Mouse (Mus musculus): ENCODE results near the gene Cwc27. TPM values are rescaled to one million over a fixed set of nuclear protein-coding genes. Genes with fewer than 3 reads are reported as not detected.

Gene Cwc27
- polyA plus RNA-seq, 1 experiment, result 15.9 TPM

DNA sequence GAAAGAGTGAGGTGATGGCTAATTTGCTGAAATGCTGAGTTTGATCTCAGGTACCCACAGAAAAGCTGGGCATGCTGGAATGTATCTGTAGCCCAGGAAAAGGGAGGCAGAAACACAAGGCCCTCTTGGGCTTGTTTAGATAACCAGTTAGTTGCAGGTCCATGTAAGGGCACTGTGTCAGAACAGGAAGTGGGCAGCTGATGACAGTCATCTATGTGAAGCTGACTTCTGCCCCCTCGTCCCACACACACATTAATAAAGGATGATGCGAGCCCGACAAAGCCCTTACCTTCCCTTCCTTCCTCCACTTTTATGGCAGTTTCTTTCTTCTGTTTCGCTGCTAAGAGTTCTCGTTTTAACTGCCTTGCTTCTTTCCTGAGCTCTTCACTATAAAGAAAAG lies 96.8 kb downstream of the Cwc27 start:
- H3K4me3 ChIP-seq (ENCODE audit: insufficient read depth, low read length), result no peak overlapping the region
- 0 out of 2 replicates have a peak, but pooled peaks cover 2% of the 10 kb centered on the region for H3K4me1 ChIP-seq (ENCODE audit: control insufficient read depth, insufficient read depth, low read length)
- TF ChIP-seq POLR2A (IDR thresholded peaks at IDR 0.05; ENCODE audit: borderline replicate concordance, low read depth, low read length) (no peak), CTCF (IDR thresholded peaks at IDR 0.05; ENCODE audit: low read depth, low read length) (no peak)
- H3K27ac ChIP-seq (ENCODE audit: insufficient read depth, low read depth, low read length), result no peak overlapping the region

DNA sequence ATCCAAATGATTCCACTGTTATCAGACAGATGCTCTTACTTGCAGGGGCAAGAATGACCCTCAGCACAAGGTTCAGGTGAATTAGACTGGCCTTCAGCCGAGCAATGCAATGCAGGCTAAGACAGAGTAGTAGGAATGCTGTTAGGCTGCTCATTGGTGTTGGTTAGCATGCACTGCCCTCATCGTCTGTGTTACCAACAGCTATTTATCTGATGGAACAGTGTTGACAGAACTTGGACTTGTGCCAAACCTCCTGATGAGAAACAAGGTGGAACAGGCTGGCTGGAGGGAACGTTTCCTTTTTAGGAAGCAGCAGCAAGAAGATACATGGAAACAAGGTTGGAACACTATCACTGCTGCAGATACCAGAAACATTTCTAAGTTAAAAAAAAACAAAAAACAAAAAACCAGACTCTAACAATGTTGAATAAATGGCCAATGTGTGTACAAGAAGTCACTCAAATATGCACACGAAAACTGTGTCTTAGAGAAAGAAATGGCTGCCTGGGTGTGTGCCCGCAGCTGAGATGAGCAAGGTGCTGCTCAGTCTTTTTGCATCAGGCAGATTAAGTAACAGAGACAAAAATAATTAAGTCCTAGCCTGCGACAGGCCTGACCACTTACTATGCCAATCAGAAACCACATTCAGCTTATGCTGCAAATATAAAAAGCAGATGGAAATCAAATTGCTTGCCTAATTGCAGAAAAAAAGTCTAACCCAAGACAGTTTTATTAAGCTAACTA lies 122.2 kb downstream of the Cwc27 start:
- Histone ChIP-seq H3K4me1 (ENCODE audit: control insufficient read depth, insufficient read depth, low read length) (no peaks in the 10 kb centered on the region), H3K27ac (ENCODE audit: insufficient read depth, low read depth, low read length) (no peak overlapping the region), H3K4me3 (ENCODE audit: insufficient read depth, low read length) (no peak overlapping the region)
- TF ChIP-seq POLR2A (IDR thresholded peaks at IDR 0.05; ENCODE audit: borderline replicate concordance, low read depth, low read length) (no peak), CTCF (IDR thresholded peaks at IDR 0.05; ENCODE audit: low read depth, low read length) (no peak)

DNA sequence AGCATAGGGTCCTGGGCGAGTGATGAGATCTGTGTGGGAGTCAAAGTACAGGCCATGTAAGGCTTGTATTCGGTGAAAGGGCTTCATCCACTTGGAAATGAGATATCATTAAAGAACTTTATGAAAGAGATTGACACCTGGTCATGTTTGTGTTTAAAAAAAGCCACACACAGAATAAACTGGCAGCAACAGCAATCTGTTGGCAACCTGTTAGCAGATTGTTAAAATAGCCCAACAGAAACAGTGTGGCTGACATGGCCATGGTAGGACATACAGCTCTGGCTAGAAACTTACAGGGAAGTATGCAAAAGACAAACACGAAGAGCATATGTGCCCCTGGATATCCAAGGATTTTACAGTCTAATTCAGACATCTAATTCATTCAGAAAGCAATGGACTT lies 124.2 kb downstream of the Cwc27 start:
- no peak for TF ChIP-seq POLR2A (IDR thresholded peaks at IDR 0.05; ENCODE audit: borderline replicate concordance, low read depth, low read length)
- TF ChIP-seq CTCF (IDR thresholded peaks at IDR 0.05; ENCODE audit: low read depth, low read length), result no peak
- H3K4me3 ChIP-seq (ENCODE audit: insufficient read depth, low read length), result no peak overlapping the region
- no peak overlapping the region for H3K27ac ChIP-seq (ENCODE audit: insufficient read depth, low read depth, low read length)
- H3K4me1 ChIP-seq (ENCODE audit: control insufficient read depth, insufficient read depth, low read length), result no peaks in the 10 kb centered on the region

DNA sequence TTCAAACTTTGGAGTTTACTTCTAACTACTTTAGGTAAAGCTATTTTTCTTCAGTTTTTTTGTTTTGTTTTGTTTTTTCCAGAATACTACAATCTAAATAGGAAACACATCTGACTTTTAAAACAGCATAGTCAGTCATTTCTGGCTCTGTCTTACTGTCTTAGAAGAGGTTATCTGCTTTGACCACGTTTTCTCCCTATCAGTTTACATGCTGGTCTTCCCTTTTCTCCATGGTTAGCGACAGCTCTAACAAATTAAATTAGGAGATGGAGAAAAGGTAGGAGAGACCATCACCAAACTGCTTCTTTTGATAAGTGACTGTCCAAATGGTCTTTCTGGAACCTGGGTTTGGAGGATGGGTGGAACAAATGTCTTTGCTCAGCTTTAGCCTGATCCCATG lies 131.4 kb downstream of the Cwc27 start:
- Histone ChIP-seq H3K4me1 (ENCODE audit: control insufficient read depth, insufficient read depth, low read length) (no peaks in the 10 kb centered on the region), H3K27ac (ENCODE audit: insufficient read depth, low read depth, low read length) (no peak overlapping the region), H3K4me3 (ENCODE audit: insufficient read depth, low read length) (no peak overlapping the region)
- no peak for TF ChIP-seq POLR2A (IDR thresholded peaks at IDR 0.05; ENCODE audit: borderline replicate concordance, low read depth, low read length)
- TF ChIP-seq CTCF (IDR thresholded peaks at IDR 0.05; ENCODE audit: low read depth, low read length), result no peak

DNA sequence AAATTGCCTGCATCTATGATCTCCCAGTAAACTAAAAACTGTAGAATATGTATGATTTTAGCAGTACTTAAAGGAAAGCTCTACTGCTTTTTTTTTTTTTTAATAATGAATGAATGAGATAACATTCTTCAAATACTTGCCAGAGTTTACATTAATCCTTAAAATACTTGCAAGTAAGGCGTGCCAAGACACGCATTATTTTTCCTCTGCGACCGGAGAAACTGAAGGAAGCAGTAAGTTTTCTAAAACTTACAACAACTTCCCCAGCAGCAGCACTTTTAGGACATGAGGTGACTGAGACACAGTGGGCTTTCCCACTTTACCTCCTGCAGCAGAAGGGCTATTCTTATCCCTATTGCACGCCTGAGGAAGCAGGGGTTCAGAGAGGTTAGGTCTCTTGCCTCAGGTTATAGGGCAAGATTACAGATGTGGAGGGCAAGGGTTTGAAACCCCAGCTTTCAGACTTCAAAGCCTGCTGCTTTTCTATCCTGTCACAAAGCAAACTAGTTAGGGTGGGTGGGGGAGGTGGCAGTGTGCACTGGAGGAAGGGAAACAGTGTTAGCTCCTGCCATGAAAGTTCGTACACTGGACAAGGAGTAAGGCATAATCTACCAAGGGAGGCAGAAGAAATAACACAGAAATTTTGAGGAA lies 132.5 kb downstream of the Cwc27 start:
- no peak overlapping the region for H3K27ac ChIP-seq (ENCODE audit: insufficient read depth, low read depth, low read length)
- H3K4me1 ChIP-seq (ENCODE audit: control insufficient read depth, insufficient read depth, low read length), result no peaks in the 10 kb centered on the region
- TF ChIP-seq CTCF (IDR thresholded peaks at IDR 0.05; ENCODE audit: low read depth, low read length), result no peak
- TF ChIP-seq POLR2A (IDR thresholded peaks at IDR 0.05; ENCODE audit: borderline replicate concordance, low read depth, low read length), result no peak
- H3K4me3 ChIP-seq (ENCODE audit: insufficient read depth, low read length), result no peak overlapping the region

DNA sequence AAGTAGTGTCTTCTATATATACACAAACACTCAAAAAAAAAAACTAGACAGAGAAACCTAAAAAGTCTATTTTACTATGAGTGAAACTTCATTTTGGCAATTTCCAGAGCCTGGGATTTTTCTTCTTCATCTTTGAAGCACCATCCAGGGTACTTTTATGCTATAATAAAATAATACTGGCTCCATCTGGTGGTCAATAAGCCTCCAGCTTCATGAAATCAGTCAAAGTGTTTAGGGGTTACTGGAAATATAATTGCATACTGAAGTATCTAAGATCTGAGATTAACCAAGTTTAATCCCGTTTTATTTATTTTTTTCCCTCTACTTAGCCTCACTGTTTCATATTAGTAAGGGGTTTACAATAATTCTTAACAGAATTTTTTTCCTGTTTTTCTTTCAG lies 135.7 kb downstream of the Cwc27 start:
- Histone ChIP-seq H3K4me1 (ENCODE audit: control insufficient read depth, insufficient read depth, low read length) (no peaks in the 10 kb centered on the region), H3K4me3 (ENCODE audit: insufficient read depth, low read length) (no peak overlapping the region), H3K27ac (ENCODE audit: insufficient read depth, low read depth, low read length) (no peak overlapping the region)
- TF ChIP-seq CTCF (IDR thresholded peaks at IDR 0.05; ENCODE audit: low read depth, low read length) (no peak), POLR2A (IDR thresholded peaks at IDR 0.05; ENCODE audit: borderline replicate concordance, low read depth, low read length) (no peak)

DNA sequence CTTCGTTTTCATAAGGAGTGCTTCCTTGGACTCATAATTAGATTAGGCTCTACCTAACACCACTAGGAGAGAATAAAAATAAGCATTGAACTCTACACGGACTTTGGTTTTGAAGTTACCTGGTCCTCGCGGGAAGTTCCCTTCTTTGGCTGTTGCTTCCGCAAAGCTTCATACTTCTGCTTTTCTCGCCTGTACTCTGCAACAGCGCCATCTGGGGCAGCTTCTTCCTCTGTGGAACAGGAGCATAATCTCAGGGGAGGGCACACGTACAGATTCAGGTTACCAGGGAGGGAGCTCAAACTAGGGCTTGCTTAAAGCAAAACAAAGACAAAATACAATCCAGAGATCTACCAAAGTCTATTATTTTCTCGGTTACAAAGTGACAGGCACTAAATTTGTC lies 155.8 kb downstream of the Cwc27 start:
- Histone ChIP-seq H3K4me1 (ENCODE audit: control insufficient read depth, insufficient read depth, low read length) (no peaks in the 10 kb centered on the region), H3K4me3 (ENCODE audit: insufficient read depth, low read length) (no peak overlapping the region), H3K27ac (ENCODE audit: insufficient read depth, low read depth, low read length) (no peak overlapping the region)
- no peak for TF ChIP-seq POLR2A (IDR thresholded peaks at IDR 0.05; ENCODE audit: borderline replicate concordance, low read depth, low read length)
- TF ChIP-seq CTCF (IDR thresholded peaks at IDR 0.05; ENCODE audit: low read depth, low read length), result no peak

DNA sequence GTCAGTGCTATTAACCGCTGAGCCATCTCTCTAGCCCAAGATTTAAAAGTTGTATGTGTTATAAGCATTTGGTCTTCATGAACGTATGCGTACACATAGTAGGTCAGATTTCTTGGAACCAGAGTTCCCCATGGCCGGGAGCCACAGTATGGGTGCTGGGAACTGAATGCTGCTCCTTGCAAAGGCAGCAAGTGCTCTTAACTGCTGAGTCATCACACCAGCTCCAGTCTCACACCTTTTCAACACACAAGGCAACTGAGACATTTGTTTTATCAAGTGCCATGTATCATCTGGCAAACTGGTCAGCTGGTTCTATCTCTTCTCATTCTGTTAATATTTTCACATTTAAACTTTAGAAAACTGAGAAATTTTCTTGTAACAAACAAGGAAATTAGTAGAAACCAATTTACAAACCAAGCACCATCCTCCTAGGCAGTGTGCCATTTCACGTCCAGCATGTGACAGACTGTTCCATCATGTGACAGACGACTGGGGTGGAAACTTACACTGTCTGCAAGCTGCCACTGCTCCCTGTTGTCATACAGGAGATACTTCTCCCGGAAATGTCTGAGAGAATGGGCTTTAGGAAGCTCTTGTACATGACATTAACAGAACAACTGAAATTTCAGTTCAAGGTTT lies 156.8 kb downstream of the Cwc27 start:
- Histone ChIP-seq H3K4me1 (ENCODE audit: control insufficient read depth, insufficient read depth, low read length) (no peaks in the 10 kb centered on the region), H3K4me3 (ENCODE audit: insufficient read depth, low read length) (no peak overlapping the region), H3K27ac (ENCODE audit: insufficient read depth, low read depth, low read length) (no peak overlapping the region)
- TF ChIP-seq CTCF (IDR thresholded peaks at IDR 0.05; ENCODE audit: low read depth, low read length) (no peak), POLR2A (IDR thresholded peaks at IDR 0.05; ENCODE audit: borderline replicate concordance, low read depth, low read length) (no peak)

DNA sequence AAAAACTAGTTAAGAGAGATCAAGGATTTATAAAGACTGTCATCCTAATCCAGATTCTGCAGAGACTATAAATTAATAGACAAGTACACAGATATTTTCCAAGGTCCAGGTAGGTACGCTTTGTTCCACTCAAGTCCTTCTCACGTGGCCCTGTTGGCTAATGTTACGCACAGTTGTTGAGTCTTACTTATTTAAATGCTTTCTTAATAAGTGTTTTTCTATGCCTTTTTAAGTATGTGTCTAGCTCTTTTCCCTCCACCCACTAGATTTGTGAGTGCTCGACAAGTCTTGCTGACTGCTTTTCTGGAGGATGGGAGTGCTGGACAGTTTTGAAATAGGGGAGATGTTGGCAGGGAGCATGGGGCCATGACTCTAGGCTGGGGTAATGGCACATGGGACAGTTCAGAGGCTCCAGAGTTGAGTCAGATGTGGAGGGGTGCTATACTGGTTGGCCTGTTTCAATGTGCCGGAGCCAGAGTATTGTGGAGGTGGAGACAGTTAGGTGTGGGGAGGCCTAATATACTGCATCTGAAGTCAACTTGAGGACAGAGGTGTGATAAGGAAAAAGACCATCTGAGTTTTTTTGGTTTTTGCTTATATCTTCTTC lies 160.2 kb downstream of the Cwc27 start:
- TF ChIP-seq CTCF (IDR thresholded peaks at IDR 0.05; ENCODE audit: low read depth, low read length) (no peak), POLR2A (IDR thresholded peaks at IDR 0.05; ENCODE audit: borderline replicate concordance, low read depth, low read length) (no peak)
- Histone ChIP-seq H3K27ac (ENCODE audit: insufficient read depth, low read depth, low read length) (no peak overlapping the region), H3K4me3 (ENCODE audit: insufficient read depth, low read length) (no peak overlapping the region), H3K4me1 (ENCODE audit: control insufficient read depth, insufficient read depth, low read length) (peaks cover 3% of the 10 kb centered on the region; the same call in 1 of the 2 replicates)
